In the genomic region with DNA sequence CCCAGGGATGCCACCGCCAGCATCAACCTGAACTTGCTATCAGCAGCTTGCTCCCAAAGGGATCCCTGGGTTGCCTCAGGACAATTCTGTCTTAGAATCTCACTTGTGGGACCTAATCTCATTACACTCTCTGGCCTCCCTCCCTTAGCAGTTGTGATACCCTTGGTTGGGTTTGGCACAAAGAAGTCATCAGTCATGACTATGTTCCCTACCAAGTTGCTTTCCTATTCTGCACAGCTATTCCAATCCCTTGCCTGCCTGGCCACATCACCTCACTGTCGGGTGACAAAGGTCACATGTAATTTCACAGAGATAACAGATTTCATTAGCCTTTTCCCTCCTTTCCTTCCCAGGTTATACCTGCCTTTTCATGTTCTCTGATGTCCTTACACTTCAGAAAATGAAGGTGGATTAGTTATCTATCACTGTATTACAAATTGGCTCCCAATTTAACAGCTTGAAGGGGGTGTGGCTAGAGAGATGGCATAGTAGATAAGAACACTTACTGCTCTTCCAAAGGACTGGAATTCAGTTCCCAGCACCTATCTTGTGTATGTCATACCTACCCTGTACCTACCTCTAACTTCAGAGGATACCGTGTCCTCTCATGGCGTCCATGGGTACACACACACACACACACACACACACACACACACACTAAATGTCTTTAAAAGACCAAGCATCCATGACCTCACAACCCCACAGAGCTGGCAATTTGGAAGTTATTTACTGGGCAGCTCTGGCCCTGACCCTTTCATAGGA, we compare ENCODE assay signal across 10 mouse cellular contexts. TPM values are rescaled to one million over a fixed set of nuclear protein-coding genes. Genes with fewer than 3 reads are reported as not detected.
A peak's percentile ranks its signal among the peaks of the same experiment; 100 is the strongest.
DNase-seq lines count a peak whose midpoint lies in the region; ATAC-seq and TF ChIP-seq lines count a peak whose summit lies in the region.
"Had no signal": no experiment of that assay in that cellular context is flagged by ENCODE, and none has a peak within 500 bp of the region (broad histone marks: within the 10 kb centered on the region; RNA-seq: fewer than 3 reads in every experiment).

No protein-coding gene starts in this region.

- no peak for DNase-seq in lung, embryonic 14.5 days
- no peak for DNase-seq in lung, postnatal 25 days (ENCODE audit: low spot score)
- DNase-seq in limb, embryonic 11.5 days (ENCODE audit: low spot score) = no peak
- DNase-seq in adrenal gland, postnatal 14 days = no peak
- DNase-seq in frontal cortex, postnatal 25 days (ENCODE audit: low spot score in 2 of 2) = no peak
- DNase-seq: adrenal gland, postnatal 10 days; heart, adult 2 months; lung, adult 18-20 months had no signal

- H3K4me1 ChIP-seq in lung, embryonic 14.5 days (ENCODE audit: insufficient read depth) = no peaks in the 10 kb centered on the region
- H3K4me1 ChIP-seq in hindbrain, embryonic 12.5 days = peaks cover 15% of the 10 kb centered on the region
- H3K4me1 ChIP-seq in limb, embryonic 11.5 days (ENCODE audit: control insufficient read depth, insufficient read depth, low read length) = no peaks in the 10 kb centered on the region
- H3K4me1 ChIP-seq in neural tube, embryonic 14.5 days (ENCODE audit: control insufficient read depth, insufficient read depth, low read length) = no peaks in the 10 kb centered on the region

- no peak for TF ChIP-seq CTCF in lung, embryonic 14.5 days (IDR thresholded peaks at IDR 0.05; ENCODE audit: low read depth)

- H3K9me3 ChIP-seq in lung, embryonic 14.5 days (ENCODE audit: low read depth, low read length) = no peaks in the 10 kb centered on the region
- no peaks in the 10 kb centered on the region for H3K9me3 ChIP-seq in hindbrain, embryonic 12.5 days (replicated peaks)
- H3K9me3 ChIP-seq in limb, embryonic 11.5 days (ENCODE audit: control insufficient read depth, low read length) = no peaks in the 10 kb centered on the region
- H3K9me3 ChIP-seq in neural tube, embryonic 14.5 days (ENCODE audit: control insufficient read depth, low read length) = no peaks in the 10 kb centered on the region

- H3K36me3 ChIP-seq in lung, embryonic 14.5 days (ENCODE audit: insufficient read depth) = no peaks in the 10 kb centered on the region
- no peaks in the 10 kb centered on the region for H3K36me3 ChIP-seq in hindbrain, embryonic 12.5 days
- no peaks in the 10 kb centered on the region for H3K36me3 ChIP-seq in limb, embryonic 11.5 days (ENCODE audit: control insufficient read depth, insufficient read depth, low read length)
- H3K36me3 ChIP-seq in neural tube, embryonic 14.5 days (ENCODE audit: control insufficient read depth, insufficient read depth, low read length) = no peaks in the 10 kb centered on the region

- H3K4me3 ChIP-seq in lung, embryonic 14.5 days (ENCODE audit: low read depth, low read length) = no peak overlapping the region
- H3K4me3 ChIP-seq in hindbrain, embryonic 12.5 days = no peak overlapping the region
- no peak overlapping the region for H3K4me3 ChIP-seq in limb, embryonic 11.5 days (ENCODE audit: low read depth, low read length)
- H3K4me3 ChIP-seq in neural tube, embryonic 14.5 days (ENCODE audit: low read depth, low read length) = no peak overlapping the region
- H3K4me3 ChIP-seq: heart, adult 2 months had no signal

- ATAC-seq in lung, embryonic 14.5 days (ENCODE audit: insufficient read depth) = no peak
- peak; percentile 53; the same call in 1 of the 2 replicates for ATAC-seq in hindbrain, embryonic 12.5 days (ENCODE audit: low FRiP score)
- no peak for ATAC-seq in limb, embryonic 11.5 days (ENCODE audit: insufficient number of reproducible peaks, low FRiP score, low TSS enrichment, low read depth)
- ATAC-seq in neural tube, embryonic 14.5 days (ENCODE audit: low read depth) = peak; percentile 36; the same call in 1 of the 2 replicates

- no peak overlapping the region for H3K9ac ChIP-seq in lung, embryonic 14.5 days
- H3K9ac ChIP-seq in hindbrain, embryonic 12.5 days = no peak overlapping the region
- no peak overlapping the region for H3K9ac ChIP-seq in limb, embryonic 11.5 days (ENCODE audit: low read length)
- H3K9ac ChIP-seq in neural tube, embryonic 14.5 days (replicated peaks; ENCODE audit: low read depth, low read length) = no peak overlapping the region

- no peak overlapping the region for H3K27ac ChIP-seq in lung, embryonic 14.5 days (ENCODE audit: low read depth)
- H3K27ac ChIP-seq in hindbrain, embryonic 12.5 days = peak overlapping the region; percentile 87
- peak overlapping the region; percentile 89 for H3K27ac ChIP-seq in limb, embryonic 11.5 days (replicated peaks; ENCODE audit: low read depth, low read length)
- peak overlapping the region; percentile 34; the same call in 1 of the 2 replicates for H3K27ac ChIP-seq in neural tube, embryonic 14.5 days (ENCODE audit: low read depth, low read length)
- H3K27ac ChIP-seq: heart, adult 2 months had no signal

- no peaks in the 10 kb centered on the region for H3K27me3 ChIP-seq in lung, embryonic 14.5 days (ENCODE audit: insufficient read depth, low read length)
- H3K27me3 ChIP-seq in hindbrain, embryonic 12.5 days = no peaks in the 10 kb centered on the region
- H3K27me3 ChIP-seq in limb, embryonic 11.5 days (ENCODE audit: control insufficient read depth, insufficient read depth, low read length) = no peaks in the 10 kb centered on the region
- H3K27me3 ChIP-seq in neural tube, embryonic 14.5 days (ENCODE audit: control insufficient read depth, insufficient read depth, low read length) = no peaks in the 10 kb centered on the region

- WGBS in lung, embryonic 14.5 days = 62% methylated on average over 4 of the region's 4 CpGs
- WGBS in hindbrain, embryonic 12.5 days = 56% methylated on average over 4 of the region's 4 CpGs
- WGBS in limb, embryonic 11.5 days = 62% methylated on average over 4 of the region's 4 CpGs
- 55% methylated on average over 4 of the region's 4 CpGs for WGBS in neural tube, embryonic 14.5 days

- H3K4me2 ChIP-seq in lung, embryonic 14.5 days = peak overlapping the region; percentile 11; the same call in 1 of the 2 replicates
- peak overlapping the region; percentile 49 for H3K4me2 ChIP-seq in hindbrain, embryonic 12.5 days (replicated peaks)
- 0 out of 2 replicates have a peak overlapping the region, but pooled peaks have one; percentile 24 for H3K4me2 ChIP-seq in limb, embryonic 11.5 days (ENCODE audit: low read depth, severe bottlenecking)
- H3K4me2 ChIP-seq in neural tube, embryonic 14.5 days (ENCODE audit: low read depth, low read length) = peak overlapping the region; percentile 39; the same call in 1 of the 2 replicates

RNA-seq across cellular contexts. Expression of a gene that starts 17.8 kb away (rescaled TPM):
- polyA plus RNA-seq in lung, embryonic 14.5 days (2014; fragmentation: Nextera tagmentation; extraction: Ambion mirVana) = 4.8 and 8.7 TPM in 2 replicates
- 12.2 and 17.9 TPM in 2 replicates for polyA plus RNA-seq in hindbrain, embryonic 12.5 days (2016; fragmentation: Nextera tagmentation; extraction: Ambion mirVana)
- polyA plus RNA-seq in limb, embryonic 11.5 days (2014; fragmentation: Nextera tagmentation; extraction: Ambion mirVana) = 8.3 and 11.3 TPM in 2 replicates
- 19.0 and 19.8 TPM in 2 replicates for polyA plus RNA-seq in neural tube, embryonic 14.5 days (2014; fragmentation: Nextera tagmentation; extraction: Ambion mirVana)
- 5.3 and 7.8 TPM in 2 replicates for total RNA-seq in adrenal gland, postnatal 14 days (2021)

RNA-seq across cellular contexts. Expression of a gene that starts 27.3 kb away (rescaled TPM):
- 153 and 158 TPM in 2 replicates for polyA plus RNA-seq in lung, embryonic 14.5 days (2014; fragmentation: Nextera tagmentation; extraction: Ambion mirVana)
- polyA plus RNA-seq in hindbrain, embryonic 12.5 days (2016; fragmentation: Nextera tagmentation; extraction: Ambion mirVana) = 188 and 189 TPM in 2 replicates
- 167 and 172 TPM in 2 replicates for polyA plus RNA-seq in limb, embryonic 11.5 days (2014; fragmentation: Nextera tagmentation; extraction: Ambion mirVana)
- polyA plus RNA-seq in neural tube, embryonic 14.5 days (2014; fragmentation: Nextera tagmentation; extraction: Ambion mirVana) = 191 and 213 TPM in 2 replicates
- total RNA-seq in adrenal gland, postnatal 14 days (2021) = 102 and 118 TPM in 2 replicates

RNA-seq across cellular contexts. Expression of a gene that starts 38.1 kb away (rescaled TPM):
- polyA plus RNA-seq in lung, embryonic 14.5 days (2014; fragmentation: Nextera tagmentation; extraction: Ambion mirVana) = 4.6 and 4.7 TPM in 2 replicates
- 4.8 and 5.1 TPM in 2 replicates for polyA plus RNA-seq in hindbrain, embryonic 12.5 days (2016; fragmentation: Nextera tagmentation; extraction: Ambion mirVana)
- 2.2 and 2.4 TPM in 2 replicates for polyA plus RNA-seq in limb, embryonic 11.5 days (2014; fragmentation: Nextera tagmentation; extraction: Ambion mirVana)
- 1.7 and 3.7 TPM in 2 replicates for polyA plus RNA-seq in neural tube, embryonic 14.5 days (2014; fragmentation: Nextera tagmentation; extraction: Ambion mirVana)
- 9.2 and 12.8 TPM in 2 replicates for total RNA-seq in adrenal gland, postnatal 14 days (2021)

Comparison
In these comparisons a context has a peak if more than half of its experiments do, and no peak if none do; other contexts are left out.
1. ATAC-seq: peak in hindbrain, embryonic 12.5 days (single experiment) and neural tube, embryonic 14.5 days (single experiment); none in lung, embryonic 14.5 days (single experiment) and limb, embryonic 11.5 days (single experiment).
2. Peak in every context shown above with its lines, with median percentiles within 50 percentile points of each other: H3K4me2 ChIP-seq.